Mouse (Mus musculus): ENCODE measurements at regions not wholly inside any gene's neighbourhood (a gene's known extent, or its start where the extent isn't known, plus 50 kb on each side); places are given as distances from the start of the nearest gene placed in this dataset.

DNA sequence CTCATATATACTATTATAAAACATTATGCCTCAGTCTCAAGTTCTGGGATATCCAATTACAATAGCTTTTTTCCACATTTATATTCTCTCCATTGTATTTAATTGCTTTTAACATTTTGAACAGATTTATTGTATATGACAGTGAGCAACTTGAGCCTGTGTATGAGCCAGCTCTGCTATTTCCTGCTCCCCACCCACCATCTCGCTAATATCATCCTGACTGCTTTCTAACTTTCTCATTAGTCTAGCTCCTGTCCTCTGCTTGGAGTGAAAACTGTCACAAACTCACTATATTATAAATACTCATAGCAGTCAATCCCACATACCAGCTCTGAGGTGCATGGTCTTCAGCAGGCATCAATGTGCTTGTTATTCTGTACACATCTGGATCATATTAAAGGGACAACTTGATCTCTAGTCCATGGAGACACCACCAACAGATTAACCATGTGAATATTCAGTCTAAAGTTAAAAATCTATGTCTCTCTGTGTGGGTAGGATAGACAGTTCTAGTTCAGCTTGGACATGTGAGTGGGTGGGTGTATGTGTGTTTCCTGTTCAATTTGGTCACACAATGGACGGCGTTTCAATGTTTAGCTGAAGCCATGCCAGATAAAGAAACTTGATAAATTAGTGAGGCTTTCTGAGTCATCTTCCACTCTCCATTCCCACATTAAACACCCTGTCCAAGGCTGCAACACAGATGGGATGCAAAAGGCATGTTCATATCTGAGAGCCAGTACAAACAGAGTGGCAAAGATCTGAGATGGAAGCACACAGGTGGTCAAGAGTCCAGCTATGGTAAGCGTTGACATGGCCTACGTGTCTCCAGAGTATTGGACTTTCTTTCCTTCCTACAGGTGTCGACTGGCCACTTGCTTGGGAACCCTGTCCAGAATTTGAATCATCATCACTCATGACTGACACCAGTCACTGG lies 616.1 kb upstream of the Clint1 start:
- H3K4me3 ChIP-seq (replicated peaks; ENCODE audit: low read length): no peak overlapping the region
- H3K9me3 ChIP-seq (ENCODE audit: control insufficient read depth, low read length): no peaks in the 10 kb centered on the region
- no peak overlapping the region for H3K9ac ChIP-seq (ENCODE audit: low read depth, low read length, severe bottlenecking)
- ATAC-seq (ENCODE audit: low FRiP score, low read depth) (peak; percentile 30; the same call in 1 of the 2 replicates), DNase-seq (ENCODE audit: low spot score) (no peak)
- no peak overlapping the region for H3K27ac ChIP-seq (replicated peaks; ENCODE audit: low read depth, low read length)
- H3K4me2 ChIP-seq (replicated peaks; ENCODE audit: low read depth, low read length, severe bottlenecking): no peak overlapping the region
- no peaks in the 10 kb centered on the region for H3K36me3 ChIP-seq (ENCODE audit: control insufficient read depth, insufficient read depth, low read length)
- 68% methylated on average over 6 of the region's 6 CpGs for WGBS
- H3K4me1 ChIP-seq (ENCODE audit: control insufficient read depth, insufficient read depth, low read length): peaks cover 22% of the 10 kb centered on the region
- TF ChIP-seq POLR2A (IDR thresholded peaks at IDR 0.05; ENCODE audit: borderline replicate concordance, extremely low read depth, insufficient read depth, insufficient read length): no peak
- no peaks in the 10 kb centered on the region for H3K27me3 ChIP-seq (ENCODE audit: control insufficient read depth, insufficient read depth, low read length)

- Histone ChIP-seq H3K9me3 (ENCODE audit: control insufficient read depth, low read length) (no peaks in the 10 kb centered on the region), H3K4me3 (replicated peaks; ENCODE audit: low read length) (no peak overlapping the region), H3K27me3 (ENCODE audit: control insufficient read depth, insufficient read depth, low read length) (no peaks in the 10 kb centered on the region), H3K4me1 (ENCODE audit: control insufficient read depth, insufficient read depth, low read length) (peaks cover 26% of the 10 kb centered on the region), H3K9ac (ENCODE audit: low read depth, low read length, severe bottlenecking) (no peak overlapping the region), H3K36me3 (ENCODE audit: control insufficient read depth, insufficient read depth, low read length) (no peaks in the 10 kb centered on the region), H3K4me2 (replicated peaks; ENCODE audit: low read depth, low read length, severe bottlenecking) (no peak overlapping the region), H3K27ac (replicated peaks; ENCODE audit: low read depth, low read length) (no peak overlapping the region)
- DNase-seq (ENCODE audit: low spot score) (no peak), ATAC-seq (ENCODE audit: low FRiP score, low read depth) (no peak)
- 82% methylated on average over 4 of the region's 4 CpGs for WGBS
- no peak for TF ChIP-seq POLR2A (IDR thresholded peaks at IDR 0.05; ENCODE audit: borderline replicate concordance, extremely low read depth, insufficient read depth, insufficient read length)
These were observed 614.8 kb upstream of the Clint1 start for GRCm38 (mm10) chr11:45237056-45237455.

- DNase-seq (ENCODE audit: low spot score) (peak; percentile 71), ATAC-seq (ENCODE audit: low FRiP score, low read depth) (no peak)
- WGBS: 35% methylated on average over 5 of the region's 5 CpGs
- TF ChIP-seq POLR2A (IDR thresholded peaks at IDR 0.05; ENCODE audit: borderline replicate concordance, extremely low read depth, insufficient read depth, insufficient read length): no peak
- H3K4me3 ChIP-seq (replicated peaks; ENCODE audit: low read length): no peak overlapping the region
- no peaks in the 10 kb centered on the region for H3K9me3 ChIP-seq (ENCODE audit: control insufficient read depth, low read length)
- H3K36me3 ChIP-seq (ENCODE audit: control insufficient read depth, insufficient read depth, low read length): no peaks in the 10 kb centered on the region
- H3K9ac ChIP-seq (ENCODE audit: low read depth, low read length, severe bottlenecking): no peak overlapping the region
- H3K4me1 ChIP-seq (ENCODE audit: control insufficient read depth, insufficient read depth, low read length): peaks cover 26% of the 10 kb centered on the region
- H3K27ac ChIP-seq (replicated peaks; ENCODE audit: low read depth, low read length): peak overlapping the region; percentile 38; the same call in 1 of the 2 replicates
- no peak overlapping the region for H3K4me2 ChIP-seq (replicated peaks; ENCODE audit: low read depth, low read length, severe bottlenecking)
- H3K27me3 ChIP-seq (ENCODE audit: control insufficient read depth, insufficient read depth, low read length): no peaks in the 10 kb centered on the region
These were observed 612.8 kb upstream of the Clint1 start for GRCm38 (mm10) chr11:45239044-45239443.

- DNase-seq (ENCODE audit: low spot score) (no peak), ATAC-seq (ENCODE audit: low FRiP score, low read depth) (no peak)
- H3K4me3 ChIP-seq (replicated peaks; ENCODE audit: low read length): no peak overlapping the region
- H3K36me3 ChIP-seq (ENCODE audit: control insufficient read depth, insufficient read depth, low read length): no peaks in the 10 kb centered on the region
- H3K27ac ChIP-seq (replicated peaks; ENCODE audit: low read depth, low read length): no peak overlapping the region
- no peak for TF ChIP-seq POLR2A (IDR thresholded peaks at IDR 0.05; ENCODE audit: borderline replicate concordance, extremely low read depth, insufficient read depth, insufficient read length)
- WGBS: 20% methylated on average over 3 of the region's 3 CpGs
- H3K9ac ChIP-seq (ENCODE audit: low read depth, low read length, severe bottlenecking): no peak overlapping the region
- no peaks in the 10 kb centered on the region for H3K27me3 ChIP-seq (ENCODE audit: control insufficient read depth, insufficient read depth, low read length)
- H3K4me1 ChIP-seq (ENCODE audit: control insufficient read depth, insufficient read depth, low read length): peaks cover 28% of the 10 kb centered on the region
- no peaks in the 10 kb centered on the region for H3K9me3 ChIP-seq (ENCODE audit: control insufficient read depth, low read length)
- H3K4me2 ChIP-seq (replicated peaks; ENCODE audit: low read depth, low read length, severe bottlenecking): no peak overlapping the region
These were observed 611.4 kb upstream of the Clint1 start for GRCm38 (mm10) chr11:45240419-45240818.

- no peaks in the 10 kb centered on the region for H3K27me3 ChIP-seq (ENCODE audit: control insufficient read depth, insufficient read depth, low read length)
These were observed 610.2 kb upstream of the Clint1 start for GRCm38 (mm10) chr11:45241671-45242070.

More at GRCm38 (mm10) chr11:45241671-45242070, 610.2 kb upstream of the Clint1 start:
- Histone ChIP-seq H3K27ac (replicated peaks; ENCODE audit: low read depth, low read length) (no peak overlapping the region), H3K36me3 (ENCODE audit: control insufficient read depth, insufficient read depth, low read length) (no peaks in the 10 kb centered on the region), H3K4me3 (replicated peaks; ENCODE audit: low read length) (no peak overlapping the region), H3K9me3 (ENCODE audit: control insufficient read depth, low read length) (no peaks in the 10 kb centered on the region), H3K9ac (ENCODE audit: low read depth, low read length, severe bottlenecking) (no peak overlapping the region), H3K4me1 (ENCODE audit: control insufficient read depth, insufficient read depth, low read length) (peaks cover 31% of the 10 kb centered on the region), H3K4me2 (replicated peaks; ENCODE audit: low read depth, low read length, severe bottlenecking) (no peak overlapping the region)
- ATAC-seq (ENCODE audit: low FRiP score, low read depth): no peak
- no peak for DNase-seq (ENCODE audit: low spot score)
- 76% methylated on average over 10 of the region's 10 CpGs for WGBS
- TF ChIP-seq POLR2A (IDR thresholded peaks at IDR 0.05; ENCODE audit: borderline replicate concordance, extremely low read depth, insufficient read depth, insufficient read length): no peak

Data from limb, embryonic 14.5 days (tissue).